Mouse (Mus musculus): ENCODE data around the gene Lepr.
"Not testable (repeated sequence)": the region's sequence is repeated elsewhere in the genome, so short reads cannot be mapped to it uniquely, and the experiment has no call there.

Lepr gene

GRCm38 (mm10) chr4:101718991-101719580 is 1.9 kb downstream of the Lepr start:
- DNase-seq, result no peak

- DNase-seq, result no peak
Measured at GRCm38 (mm10) chr4:101721705-101722104, 4.5 kb downstream of the Lepr start.

- peak; percentile 5 for DNase-seq
Measured at GRCm38 (mm10) chr4:101741973-101742372, 24.8 kb downstream of the Lepr start.

- no peak for DNase-seq
Measured at GRCm38 (mm10) chr4:101745534-101745933, 28.3 kb downstream of the Lepr start.

- DNase-seq, result no peak
Measured at GRCm38 (mm10) chr4:101760490-101760889, 43.3 kb downstream of the Lepr start.

- not testable (repeated sequence) for DNase-seq
Measured at GRCm38 (mm10) chr4:101843923-101844322, 126.7 kb downstream of the Lepr start, which contains the start of gene B020004J07Rik. Gene B020004J07Rik (minus strand): TSS chr4:101844023.

GRCm38 (mm10) chr4:101850908-101851307 is 133.7 kb downstream of the Lepr start:
- DNase-seq, result no peak

- peak; percentile 73 for DNase-seq
Measured at GRCm38 (mm10) chr4:101860873-101861272, 143.7 kb downstream of the Lepr start.

GRCm38 (mm10) chr4:101862289-101862688 is 145.1 kb downstream of the Lepr start:
- DNase-seq, result no peak

Measured in kidney, adult 9 months (tissue).